Mouse (Mus musculus): ENCODE measurements around the gene Bmp8b.
"Not testable (repeated sequence)": the region's sequence is repeated elsewhere in the genome, so short reads cannot be mapped to it uniquely, and the experiment has no call there.

The Bmp8b gene

DNA sequence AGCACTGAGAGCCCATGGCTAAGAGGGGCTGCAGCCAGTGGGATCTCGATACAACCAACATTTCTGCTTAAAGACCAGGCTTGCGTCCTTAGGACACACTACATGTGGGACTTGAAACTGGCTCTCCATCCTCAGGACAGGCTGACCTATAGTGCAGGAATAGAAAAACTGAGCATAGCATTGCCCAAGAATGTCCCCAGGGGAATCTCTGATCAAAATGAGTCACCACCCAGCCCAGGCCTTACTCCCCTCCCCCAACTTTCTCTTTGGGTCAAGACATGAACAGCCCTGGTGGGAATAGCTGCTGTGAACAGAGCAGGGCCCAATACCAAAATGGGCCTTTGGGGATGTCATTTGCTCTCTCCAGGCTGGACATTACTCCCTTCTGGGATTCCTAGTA lies 1.9 kb downstream of the Bmp8b start:
- in situ Hi-C loops (cut with MboI; ENCODE audit: unreplicated experiment in 2 of 2) = no loop called here

DNA sequence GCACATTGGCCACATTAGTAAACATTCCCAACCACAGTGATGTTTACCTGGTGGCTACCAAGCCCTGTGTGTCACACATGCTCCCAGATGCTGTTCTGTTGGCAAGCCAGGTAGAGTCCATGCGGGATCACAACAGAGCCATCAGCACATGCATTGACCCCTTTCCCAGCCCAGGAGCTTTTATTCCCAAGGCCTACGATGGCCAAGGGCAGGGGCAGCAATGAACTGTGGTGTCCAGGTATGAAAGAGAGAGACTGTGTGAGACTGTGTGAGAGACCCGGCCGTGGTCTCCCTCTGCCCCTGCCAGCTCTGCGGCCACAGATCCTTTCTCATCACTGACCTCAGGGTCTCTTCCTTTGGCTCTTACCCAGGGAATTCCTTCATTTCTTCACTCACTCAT lies 3.1 kb downstream of the Bmp8b start:
- in situ Hi-C loops (cut with MboI; ENCODE audit: unreplicated experiment in 2 of 2) = no loop called here

DNA sequence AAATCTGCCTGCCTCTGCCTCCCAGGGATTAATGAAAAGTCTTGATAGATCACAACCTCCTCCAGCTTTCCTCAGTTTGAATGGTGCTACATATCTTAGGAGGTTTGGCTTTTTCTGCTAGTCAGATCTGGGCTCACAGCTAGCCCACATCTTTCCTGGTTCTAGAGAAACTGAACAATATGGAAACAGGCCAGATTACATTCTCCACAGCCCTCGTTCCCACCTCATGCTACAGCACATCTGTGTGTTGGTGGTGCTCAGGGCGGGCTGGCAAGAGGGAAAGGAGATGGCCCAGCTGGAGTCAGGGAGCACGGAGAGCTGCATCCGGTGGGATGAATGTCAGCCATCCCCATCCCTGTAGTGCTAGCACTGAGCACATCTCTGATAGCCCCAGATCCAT lies 5.8 kb downstream of the Bmp8b start:
- in situ Hi-C loops (cut with MboI; ENCODE audit: unreplicated experiment in 2 of 2) = no loop called here

DNA sequence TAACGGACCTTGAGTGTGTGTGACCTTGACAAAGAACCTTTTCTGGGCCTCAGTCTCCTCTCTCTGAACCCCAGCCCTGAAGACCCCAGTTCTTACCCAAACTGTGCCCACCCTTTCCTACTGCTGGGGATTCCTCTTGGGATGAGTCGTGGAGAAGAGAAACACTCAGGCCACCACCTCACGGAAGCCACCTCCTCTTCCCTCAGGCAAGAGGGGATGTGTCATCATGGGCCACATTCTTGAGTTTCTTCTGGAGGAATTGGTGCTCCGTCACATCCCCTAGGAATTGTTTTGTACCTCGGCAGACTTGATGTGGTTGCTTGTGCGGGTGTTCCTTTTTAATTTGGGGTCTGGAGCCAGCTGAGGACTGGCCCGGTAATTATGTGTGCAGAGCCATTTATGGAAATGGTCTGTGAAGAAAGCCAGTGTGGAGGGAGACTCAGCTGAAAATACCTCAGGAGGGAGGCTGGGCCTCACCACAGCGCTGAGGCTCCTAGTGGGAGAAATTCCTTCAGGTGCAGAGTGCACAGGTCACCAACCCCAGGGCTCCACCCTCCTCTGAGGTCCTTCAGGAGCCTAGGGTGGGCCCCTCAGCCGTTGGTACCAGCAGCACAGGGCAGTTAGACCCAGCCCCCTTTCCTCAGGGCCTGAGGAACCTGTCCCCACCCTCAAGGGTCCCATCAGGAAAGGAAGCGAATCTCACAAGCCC lies 6.5 kb downstream of the Bmp8b start:
- in situ Hi-C loops (cut with MboI; ENCODE audit: unreplicated experiment in 2 of 2) = not testable (repeated sequence)

DNA sequence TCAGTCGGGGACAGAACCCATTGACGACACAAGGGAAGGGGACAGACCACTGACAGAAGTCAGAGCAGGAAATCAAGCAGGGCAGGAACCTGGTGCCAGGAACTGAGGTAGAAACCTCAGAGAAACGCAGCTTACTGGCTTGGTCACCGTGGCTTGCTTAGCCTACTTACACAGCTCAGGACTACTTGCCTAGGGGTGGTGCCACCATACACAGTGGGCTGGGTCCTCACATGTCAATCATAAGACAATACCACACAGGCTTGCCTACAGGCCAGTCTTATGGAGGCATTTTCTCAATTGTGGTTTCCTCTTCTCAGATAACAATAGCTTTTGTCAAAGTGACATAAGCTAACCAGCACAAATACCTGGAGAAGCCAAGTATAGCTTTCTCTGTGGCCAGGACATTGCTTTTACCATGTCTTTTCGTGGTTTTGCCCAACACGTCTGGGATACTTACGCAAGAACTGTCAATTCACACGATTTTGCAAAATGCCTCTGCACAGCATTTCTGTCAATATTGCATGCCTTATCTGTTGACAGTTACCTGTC lies 7.3 kb downstream of the Bmp8b start:
- in situ Hi-C loops (cut with MboI; ENCODE audit: unreplicated experiment in 2 of 2) = no loop called here

DNA sequence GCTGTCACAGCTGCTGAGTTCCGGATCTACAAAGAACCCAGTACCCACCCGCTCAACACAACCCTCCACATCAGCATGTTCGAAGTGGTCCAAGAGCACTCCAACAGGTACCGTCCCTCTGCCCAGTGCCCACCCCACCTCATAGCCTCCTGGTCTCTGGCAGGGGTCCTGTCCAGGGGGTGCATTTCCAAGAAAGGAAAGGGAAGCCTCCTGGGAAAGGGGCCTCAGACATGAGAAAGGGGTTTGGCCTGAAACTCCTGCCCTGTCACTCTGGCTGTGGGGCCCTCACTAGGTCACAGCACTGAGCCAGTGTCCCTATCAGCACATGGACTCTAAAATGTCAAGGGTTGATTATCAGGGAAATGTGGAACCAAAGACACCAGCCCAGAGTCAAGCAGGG lies 9.7 kb downstream of the Bmp8b start:
- in situ Hi-C loops (cut with MboI; ENCODE audit: unreplicated experiment in 2 of 2) = not testable (repeated sequence)

DNA sequence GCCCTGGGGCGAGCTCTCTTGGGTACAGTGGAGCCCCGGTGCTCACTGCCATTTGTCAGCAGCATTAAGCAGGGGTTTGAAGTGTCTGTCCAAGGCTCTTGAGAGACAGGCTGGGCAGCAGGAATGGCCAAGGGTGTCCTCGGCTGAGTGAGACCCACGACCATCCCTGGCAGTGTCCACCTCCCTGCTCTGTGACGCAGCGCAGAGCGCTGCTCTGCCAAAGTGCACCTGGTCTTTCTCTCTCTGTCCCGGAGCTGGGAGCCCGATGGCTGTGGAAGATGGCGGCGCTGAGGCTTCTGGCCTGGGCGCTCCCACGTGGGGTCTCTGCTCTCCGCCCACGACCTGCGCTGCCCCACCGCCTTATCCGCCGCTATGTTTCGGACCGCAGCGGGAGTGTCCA lies 11.0 kb downstream of the Bmp8b start, which contains the start of gene Oxct2b:
TSS of gene Oxct2b (plus strand) at position 256 of the 400 bp plus-strand sequence.
- in situ Hi-C loops (cut with MboI; ENCODE audit: unreplicated experiment in 2 of 2) = no loop called here

DNA sequence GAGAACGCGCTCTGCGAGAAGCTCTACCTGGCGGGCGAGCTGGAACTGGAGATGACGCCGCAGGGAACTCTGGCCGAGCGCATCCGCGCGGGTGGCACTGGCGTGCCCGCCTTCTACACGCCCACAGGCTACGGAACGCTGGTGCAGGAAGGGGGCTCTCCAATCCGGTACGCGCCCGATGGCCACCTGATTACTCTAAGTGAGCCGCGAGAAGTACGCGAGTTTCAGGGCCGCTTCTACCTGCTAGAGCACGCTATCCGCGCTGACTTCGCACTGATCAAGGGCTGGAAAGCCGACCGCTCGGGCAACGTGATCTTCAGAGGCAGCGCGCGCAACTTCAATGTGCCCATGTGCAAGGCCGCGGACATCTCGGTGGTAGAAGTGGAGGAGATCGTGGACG lies 11.7 kb downstream of the Bmp8b start:
- in situ Hi-C loops (cut with MboI; ENCODE audit: unreplicated experiment in 2 of 2) = not testable (repeated sequence)

DNA sequence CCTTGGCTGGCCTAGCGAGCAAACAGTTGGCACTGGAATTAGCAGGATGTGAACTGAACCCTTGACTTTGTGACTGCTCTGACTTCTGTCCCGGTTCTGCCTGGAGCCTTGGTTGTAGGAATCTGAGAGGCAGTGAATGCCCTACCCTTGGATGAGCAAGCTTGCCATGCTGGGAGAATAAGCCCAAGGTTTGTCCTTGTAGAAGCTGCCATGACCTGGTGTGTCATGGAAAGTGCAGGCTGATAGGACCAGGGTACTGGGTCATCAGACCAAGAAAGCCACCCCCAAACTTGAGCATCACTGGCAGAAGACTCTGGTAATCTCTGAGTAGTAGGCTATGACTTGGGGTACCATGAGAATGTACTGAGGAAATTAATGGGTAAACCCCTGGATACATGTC lies 16.3 kb downstream of the Bmp8b start:
- in situ Hi-C loops (cut with MboI; ENCODE audit: unreplicated experiment in 2 of 2) = no loop called here

DNA sequence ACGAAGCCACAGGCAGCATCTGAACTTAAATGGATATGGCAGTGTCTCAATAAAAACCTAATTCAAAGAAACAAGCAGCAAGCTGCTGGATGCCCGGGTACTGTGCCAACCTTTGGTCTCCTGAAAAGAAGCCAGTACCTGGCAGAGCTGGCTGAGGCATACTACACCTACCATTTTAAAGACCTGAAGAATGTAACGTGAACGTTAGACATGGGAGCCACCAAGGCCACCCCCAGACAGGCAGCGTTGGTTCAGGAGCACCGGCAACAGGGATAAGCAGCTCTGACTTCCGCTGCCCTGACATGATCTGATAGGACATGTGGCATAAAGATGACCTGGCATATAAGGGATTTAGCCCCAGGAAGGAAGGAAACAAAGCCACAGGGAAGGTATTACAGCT lies 21.7 kb downstream of the Bmp8b start:
- in situ Hi-C loops (cut with MboI; ENCODE audit: unreplicated experiment in 2 of 2) = loop anchor here in 1 of 2 experiments (25.0 kb wide), 1 partner anchor 1536 kb away; the partner anchor contains the start of gene Pou3f1

DNA sequence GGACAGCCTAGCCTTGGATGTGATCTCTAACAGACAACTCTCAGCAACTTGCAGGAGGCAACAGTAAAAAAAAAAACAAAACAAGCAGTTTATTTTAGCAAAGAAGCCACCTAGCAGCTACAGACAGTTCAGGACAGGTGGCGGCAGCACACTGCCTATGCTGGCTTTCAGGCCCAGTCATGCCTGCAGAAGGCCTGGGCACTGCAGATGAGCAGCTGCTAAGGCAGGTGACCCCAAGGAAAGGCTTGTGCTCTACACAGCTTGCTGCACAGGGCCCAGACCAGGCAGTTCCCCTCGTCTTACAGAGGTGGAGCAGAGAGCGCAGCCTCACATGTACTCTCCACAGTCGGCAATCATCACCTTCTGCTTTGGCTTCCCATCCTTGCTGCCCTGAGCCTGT lies 22.1 kb downstream of the Bmp8b start:
- in situ Hi-C loops (cut with MboI; ENCODE audit: unreplicated experiment in 2 of 2) = loop anchor here in 1 of 2 experiments (25.0 kb wide), 1 partner anchor 1535 kb away; the partner anchor contains the start of gene Pou3f1

DNA sequence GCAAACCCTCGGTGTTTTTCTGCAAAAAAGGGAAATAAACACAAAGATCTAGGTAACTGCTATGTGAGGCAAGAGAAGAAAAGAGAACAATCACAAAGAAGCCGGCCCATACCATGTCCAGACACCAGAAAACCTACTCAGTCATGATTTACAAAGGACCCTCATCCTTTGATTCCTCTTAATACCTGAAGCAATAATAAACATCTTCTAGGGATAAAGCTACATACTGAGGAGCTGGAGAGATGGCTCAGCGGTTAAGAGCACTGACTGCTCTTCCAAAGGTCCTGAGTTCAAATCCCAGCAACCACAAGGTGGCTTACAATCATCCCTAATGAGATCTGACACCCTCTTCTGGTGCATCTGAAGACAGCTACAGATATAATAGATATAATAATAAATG lies 32.6 kb downstream of the Bmp8b start:
- in situ Hi-C loops (cut with MboI; ENCODE audit: unreplicated experiment in 2 of 2) = loop anchor here in 1 of 2 experiments (25.0 kb wide), 1 partner anchor 1525 kb away; the partner anchor contains the start of gene Pou3f1

DNA sequence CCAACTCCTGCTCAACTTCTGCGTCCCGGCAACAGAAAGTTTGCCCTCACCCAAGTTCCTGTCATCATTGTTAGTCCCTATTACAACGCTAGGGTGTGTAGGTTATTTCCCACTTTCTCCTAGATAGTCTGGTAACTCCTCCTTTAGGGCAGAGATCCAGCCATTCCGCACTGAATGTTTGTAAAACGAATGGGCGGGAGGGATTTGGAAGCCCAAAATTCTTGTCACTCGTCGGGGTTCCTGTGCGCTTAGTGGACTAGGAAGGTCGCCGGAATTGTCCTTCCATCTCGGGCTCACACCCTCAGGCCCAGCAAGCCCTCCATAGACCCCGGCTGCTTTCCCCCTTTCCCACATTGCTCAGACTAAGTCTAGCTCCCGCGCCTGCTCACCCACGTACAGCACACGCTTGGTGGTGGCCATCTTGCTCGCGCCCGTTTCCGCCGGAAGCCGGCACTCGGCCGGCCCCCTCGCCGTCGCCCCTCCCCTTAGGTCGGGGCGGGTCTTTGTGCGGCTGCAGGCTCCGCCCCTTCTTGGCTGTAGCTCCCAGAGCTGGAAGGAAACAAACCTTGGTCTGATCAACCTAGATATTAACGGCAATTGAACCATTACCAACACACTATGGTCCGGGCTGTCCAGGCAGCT lies 34.7 kb downstream of the Bmp8b start, which contains the start of gene Ppie:
TSS of gene Ppie (minus strand) at position 439 of the 642 bp plus-strand sequence.
- in situ Hi-C loops (cut with MboI; ENCODE audit: unreplicated experiment in 2 of 2) = loop anchor here in 1 of 2 experiments (25.0 kb wide), 1 partner anchor 1523 kb away; the partner anchor contains the start of gene Pou3f1

DNA sequence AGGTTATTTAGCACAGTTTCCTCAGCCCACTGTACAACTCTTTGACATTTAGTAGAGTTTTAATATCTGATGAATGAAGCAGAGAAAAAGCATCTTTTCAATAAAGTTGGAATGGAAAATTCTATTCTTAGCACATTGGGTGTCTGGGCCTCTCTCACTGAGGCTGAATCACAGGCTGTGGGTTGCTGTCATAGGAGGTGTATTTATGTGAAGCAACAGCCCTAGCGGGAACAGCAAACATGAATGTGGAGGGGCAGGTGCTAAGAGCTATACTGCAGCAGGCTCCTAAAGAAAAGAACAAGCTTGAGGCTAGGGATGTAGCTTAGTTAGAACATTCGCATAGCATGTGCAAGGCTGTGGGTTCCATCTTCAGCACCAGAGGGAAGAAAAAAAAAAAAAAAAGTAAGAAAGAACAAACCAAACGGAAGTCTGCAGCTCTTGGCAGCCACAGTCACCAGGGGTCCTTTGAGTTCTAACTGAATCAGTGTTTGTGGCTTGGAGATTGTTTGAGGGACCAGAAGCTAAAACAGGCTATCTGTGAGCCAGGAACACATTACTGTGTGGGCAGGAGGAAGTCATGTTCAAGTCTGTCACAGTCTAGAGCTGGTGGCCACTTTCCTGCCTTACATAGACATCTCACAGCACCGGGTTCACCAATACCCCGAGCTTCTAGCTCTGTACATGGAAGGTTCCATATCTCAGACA lies 42.6 kb downstream of the Bmp8b start:
- in situ Hi-C loops (cut with MboI; ENCODE audit: unreplicated experiment in 2 of 2) = loop anchor here in 1 of 2 experiments (25.0 kb wide), 1 partner anchor 1515 kb away; the partner anchor contains the start of gene Pou3f1

DNA sequence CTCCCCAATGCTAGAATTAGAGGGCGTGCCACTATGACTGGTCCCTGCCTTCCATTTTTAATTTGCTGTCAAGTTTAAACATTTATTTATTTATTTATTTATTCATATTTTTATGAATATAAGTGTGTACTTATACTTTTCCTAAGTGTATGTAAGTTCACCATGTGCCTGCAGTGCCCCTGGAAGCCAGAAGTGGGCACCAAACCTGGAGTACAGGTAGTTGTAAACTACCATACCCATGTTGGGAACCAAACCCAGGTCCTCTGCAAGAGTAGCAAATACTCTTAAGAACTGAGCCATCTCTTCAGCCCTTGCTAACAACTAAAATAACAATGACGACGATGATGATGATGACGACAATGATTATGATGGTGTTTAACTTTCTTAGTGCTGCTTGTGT lies 47.0 kb downstream of the Bmp8b start:
- in situ Hi-C loops (cut with MboI; ENCODE audit: unreplicated experiment in 2 of 2) = loop anchor here in 1 of 2 experiments (10.0 kb wide), 1 partner anchor 103 kb away; no protein-coding TSS in a partner anchor

DNA sequence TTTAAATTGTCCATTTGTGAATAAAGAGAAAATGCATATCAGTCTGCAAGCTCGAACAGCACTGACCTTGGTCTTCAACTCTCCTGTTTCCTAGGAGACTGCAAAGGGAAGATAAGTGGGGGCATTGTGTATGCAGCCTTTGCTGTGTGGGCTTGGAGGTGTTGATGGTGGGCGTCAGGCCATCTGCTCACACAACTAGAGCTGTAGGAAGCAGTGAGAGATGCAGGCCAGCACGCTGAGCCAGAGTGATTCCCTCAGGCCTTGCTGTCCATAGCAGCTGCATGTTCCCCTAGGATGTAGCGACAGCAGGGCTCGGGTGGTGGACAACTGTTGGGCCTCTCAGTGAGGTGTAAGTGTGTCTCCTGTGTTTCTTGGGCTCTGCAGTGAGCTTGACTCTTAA lies 48.0 kb downstream of the Bmp8b start:
- in situ Hi-C loops (cut with MboI; ENCODE audit: unreplicated experiment in 2 of 2) = loop anchor here in 1 of 2 experiments (10.0 kb wide), 1 partner anchor 102 kb away; no protein-coding TSS in a partner anchor

DNA sequence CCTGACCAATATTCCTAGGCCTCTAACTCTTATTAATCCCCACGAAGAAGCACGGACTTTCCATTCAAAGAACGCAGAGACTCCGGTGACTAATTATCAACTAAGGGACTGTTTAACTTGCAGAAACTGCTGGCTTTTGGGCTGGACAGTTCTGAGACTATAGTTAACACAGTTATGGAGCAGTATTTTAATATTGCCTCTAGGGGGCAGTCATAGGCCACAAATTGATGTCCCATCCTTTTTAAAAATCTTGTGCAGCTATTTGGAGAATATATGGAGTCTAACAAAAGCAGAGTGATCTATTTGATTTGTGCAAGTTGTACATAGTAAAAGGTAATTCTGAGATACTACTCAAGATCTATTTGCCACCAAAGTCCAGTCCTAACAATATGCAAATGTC lies 50.0 kb downstream of the Bmp8b start:
- in situ Hi-C loops (cut with MboI; ENCODE audit: unreplicated experiment in 2 of 2) = loop anchor here in 1 of 2 experiments (10.0 kb wide), 1 partner anchor 100 kb away; no protein-coding TSS in a partner anchor

DNA sequence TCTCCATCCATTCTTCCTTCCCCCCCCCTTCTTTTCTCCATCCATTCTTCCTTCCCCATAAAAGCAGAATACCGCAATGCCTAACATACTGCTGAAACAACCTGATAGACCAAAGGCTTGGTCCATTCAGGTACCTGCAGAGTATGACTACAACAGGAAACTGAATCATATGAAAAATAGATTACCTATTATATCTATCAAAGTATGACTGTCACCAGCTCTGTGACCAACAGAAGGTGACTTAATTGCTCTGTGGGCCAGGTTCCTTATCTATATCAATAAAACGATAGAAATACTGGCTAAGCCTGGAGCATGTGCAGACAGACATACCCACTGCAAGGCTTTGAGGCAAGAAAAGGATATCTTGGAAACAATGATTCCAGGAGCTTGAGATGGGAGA lies 50.5 kb downstream of the Bmp8b start:
- in situ Hi-C loops (cut with MboI; ENCODE audit: unreplicated experiment in 2 of 2) = loop anchor here in 1 of 2 experiments (10.0 kb wide), 1 partner anchor 99 kb away; no protein-coding TSS in a partner anchor

DNA sequence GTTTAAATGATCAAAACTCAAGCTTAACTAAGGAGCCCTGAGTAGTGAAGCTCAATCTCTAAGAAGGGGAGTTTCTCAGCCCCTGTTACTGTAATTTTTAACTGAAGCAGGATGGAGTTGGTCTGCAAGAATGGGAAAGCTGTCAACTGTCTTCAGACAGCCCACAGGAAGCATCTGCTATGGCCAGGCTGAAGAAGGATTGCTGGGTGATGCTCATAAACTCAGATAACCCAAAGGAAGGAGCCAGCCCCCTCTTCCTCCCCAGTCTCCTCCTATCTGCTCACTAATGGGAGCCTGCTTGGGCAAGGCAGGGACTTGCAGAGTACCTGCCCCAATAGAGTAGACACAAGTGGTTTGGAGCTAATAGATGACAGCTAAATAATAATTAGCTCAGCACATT lies 50.9 kb downstream of the Bmp8b start:
- in situ Hi-C loops (cut with MboI; ENCODE audit: unreplicated experiment in 2 of 2) = loop anchor here in 1 of 2 experiments (10.0 kb wide), 1 partner anchor 99 kb away; no protein-coding TSS in a partner anchor

DNA sequence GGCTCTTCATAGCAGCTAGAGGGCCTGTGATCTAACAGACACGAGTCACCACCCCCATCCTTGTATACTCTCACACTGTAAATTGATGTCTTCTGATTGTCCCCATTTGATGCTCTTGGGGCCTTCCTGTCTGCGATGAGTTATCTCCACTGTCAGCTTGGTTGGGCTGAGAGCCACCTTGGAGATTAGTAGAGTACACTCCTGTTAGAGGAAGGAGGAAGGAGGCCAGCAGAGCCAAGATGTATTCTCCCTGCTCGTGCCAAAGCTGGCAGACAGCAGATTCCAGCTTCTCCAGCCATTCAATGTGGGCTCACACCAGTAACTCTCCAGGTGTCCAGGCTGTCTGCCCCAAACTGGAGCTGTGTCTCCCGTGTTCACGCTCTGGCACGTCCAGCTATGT lies 55.6 kb downstream of the Bmp8b start:
- in situ Hi-C loops (cut with MboI; ENCODE audit: unreplicated experiment in 2 of 2) = no loop called here

Measured in v-Abl transformed pro-B cells (cell line).